Mouse (Mus musculus): ENCODE results near the gene Colgalt1.

GRCm38 (mm10) chr8:71657816-71658215 is 47.0 kb downstream of the Colgalt1 start:
- TF ChIP-seq POLR2A (IDR thresholded peaks at IDR 0.05; ENCODE audit: control insufficient read depth, low read depth, low read length), result no peak
- no peak for TF ChIP-seq CTCF (IDR thresholded peaks at IDR 0.05; ENCODE audit: control insufficient read depth, insufficient read depth, insufficient replicate concordance, low read depth, low read length)

Measured in testis, adult 2 months (tissue).